Mouse (Mus musculus) urinary bladder, postnatal 14 days (tissue): ENCODE results near the gene Sbno1.
A peak's percentile ranks its signal among the peaks of the same experiment; 100 is the strongest.

Experiments
- DNase-seq: peaks from one replicate; pipeline ENCODE4 v3.0.0; 2021; ENCODE audit warnings: low spot score

Gene Sbno1

GRCm38 (mm10) chr5:124334392-124334791 is 91.4 kb downstream of the Sbno1 start:
- no peak for DNase-seq

GRCm38 (mm10) chr5:124330086-124330485 is 95.7 kb downstream of the Sbno1 start:
- no peak for DNase-seq

GRCm38 (mm10) chr5:124327510-124328364 is 98.1 kb downstream of the Sbno1 start, which contains the start of the genes Mphosph9 and 2810006K23Rik:
TSS of gene Mphosph9 (minus strand) at chr5:124327972.
TSS of gene 2810006K23Rik (plus strand) at chr5:124328089.
- DNase-seq, result peak; percentile 99

DNA sequence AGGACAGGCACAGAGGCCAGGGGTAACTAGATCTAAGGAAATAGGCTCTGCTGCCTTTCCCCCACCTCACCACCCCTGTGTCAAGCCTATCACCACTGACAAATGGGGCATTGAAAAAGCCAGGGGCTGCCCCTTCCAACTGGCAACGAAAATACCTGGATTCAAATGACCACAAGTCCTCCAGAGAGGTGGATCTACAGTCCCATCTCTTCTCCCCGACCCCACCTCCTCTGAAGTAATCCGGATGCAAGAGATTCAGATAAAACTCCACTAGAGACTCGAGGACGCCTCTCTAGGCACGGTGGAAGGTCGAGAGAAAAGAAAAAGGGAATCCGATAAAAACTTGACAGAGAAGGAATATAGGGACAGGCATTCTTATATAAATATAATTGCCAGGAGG is 99.0 kb downstream of the Sbno1 start:
- DNase-seq, result no peak
